Mouse (Mus musculus): Measurements from ENCODE around the gene Tuft1. TPM values are rescaled to one million over a fixed set of nuclear protein-coding genes. Genes with fewer than 3 reads are reported as not detected.
"Not testable (repeated sequence)": the region's sequence is repeated elsewhere in the genome, so short reads cannot be mapped to it uniquely, and the experiment has no call there.

Gene Tuft1
- polyA plus RNA-seq, 1 experiment = 1.8 TPM

DNA sequence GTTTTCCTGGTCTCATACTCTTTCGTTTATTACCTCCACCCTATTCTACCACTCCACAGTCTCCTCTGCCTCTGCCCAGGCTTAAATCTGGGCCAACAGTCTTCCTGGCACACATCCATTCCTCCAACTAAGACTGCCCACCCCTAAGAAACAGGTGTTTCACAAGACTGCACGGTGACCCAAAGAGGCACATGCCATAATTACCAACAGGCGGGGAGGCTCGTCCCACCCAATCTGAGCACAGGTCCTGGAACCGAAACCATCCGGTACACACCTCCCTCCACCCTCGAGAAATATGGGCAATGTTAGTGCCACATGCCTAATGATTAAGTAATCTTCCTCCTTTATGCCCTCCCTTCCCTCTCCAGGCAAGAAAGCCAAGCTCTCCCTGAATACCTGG, 8.3 kb downstream of the Tuft1 start:
- no peaks in the 10 kb centered on the region for H3K9me3 ChIP-seq
- TF ChIP-seq GATA1 (IDR thresholded peaks at IDR 0.05; ENCODE audit: borderline replicate concordance, low read length) (no peak), FLI1 (IDR thresholded peaks at IDR 0.05; ENCODE audit: low read length) (no peak)
- peaks cover 38% of the 10 kb centered on the region for H3K4me1 ChIP-seq
- no peaks in the 10 kb centered on the region for H3K36me3 ChIP-seq (replicated peaks; ENCODE audit: low read length)
- no peaks in the 10 kb centered on the region for H3K27me3 ChIP-seq (replicated peaks)
- no peak overlapping the region for H3K4me3 ChIP-seq (replicated peaks)

- no peaks in the 10 kb centered on the region for H3K36me3 ChIP-seq (replicated peaks; ENCODE audit: low read length)
- TF ChIP-seq GATA1 (IDR thresholded peaks at IDR 0.05; ENCODE audit: borderline replicate concordance, low read length) (no peak), FLI1 (IDR thresholded peaks at IDR 0.05; ENCODE audit: low read length) (no peak)
- peaks cover 36% of the 10 kb centered on the region for H3K4me1 ChIP-seq
- H3K9me3 ChIP-seq = no peaks in the 10 kb centered on the region
- H3K4me3 ChIP-seq (replicated peaks) = no peak overlapping the region
- no peaks in the 10 kb centered on the region for H3K27me3 ChIP-seq (replicated peaks)
Measured at GRCm38 (mm10) chr3:94648755-94649590, 9.7 kb downstream of the Tuft1 start.

GRCm38 (mm10) chr3:94642495-94643162, 16.0 kb downstream of the Tuft1 start, which contains the start of gene Gm10972:
TSS of gene Gm10972 (plus strand) at chr3:94643112.
- not testable (repeated sequence) for H3K4me3 ChIP-seq (replicated peaks); H3K27me3 ChIP-seq (replicated peaks); H3K9me3 ChIP-seq; H3K4me1 ChIP-seq; H3K36me3 ChIP-seq (replicated peaks; ENCODE audit: low read length)

DNA sequence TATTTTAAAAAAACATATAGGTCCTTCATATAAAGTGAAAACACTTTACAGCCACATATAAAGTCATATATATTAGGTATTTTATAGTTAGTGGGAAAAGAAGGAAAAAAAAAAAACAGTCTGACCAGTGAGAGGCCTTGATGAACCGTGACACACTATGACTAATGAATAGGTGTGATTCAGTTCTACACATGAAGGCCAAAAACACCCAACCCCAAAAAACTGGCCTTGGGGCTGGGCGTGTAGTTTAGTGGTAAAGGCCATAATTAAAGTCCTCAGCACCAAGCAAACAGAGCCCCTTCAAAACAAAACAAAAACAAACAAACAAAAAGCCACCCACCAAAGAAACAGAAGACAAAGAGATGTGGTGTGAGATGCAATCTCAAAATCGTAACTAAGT, 28.8 kb downstream of the Tuft1 start:
- TF ChIP-seq FLI1 (IDR thresholded peaks at IDR 0.05; ENCODE audit: low read length) = no peak
- no peak for TF ChIP-seq GATA1 (IDR thresholded peaks at IDR 0.05; ENCODE audit: borderline replicate concordance, low read length)
- peaks cover 17% of the 10 kb centered on the region for H3K36me3 ChIP-seq (replicated peaks; ENCODE audit: low read length)
- H3K27me3 ChIP-seq (replicated peaks) = no peaks in the 10 kb centered on the region
- H3K4me1 ChIP-seq = no peaks in the 10 kb centered on the region
- H3K9me3 ChIP-seq = no peaks in the 10 kb centered on the region
- H3K4me3 ChIP-seq (replicated peaks) = no peak overlapping the region

- TF ChIP-seq GATA1 (IDR thresholded peaks at IDR 0.05; ENCODE audit: borderline replicate concordance, low read length) (no peak), FLI1 (IDR thresholded peaks at IDR 0.05; ENCODE audit: low read length) (no peak)
- no peak overlapping the region for H3K4me3 ChIP-seq (replicated peaks)
- no peaks in the 10 kb centered on the region for H3K9me3 ChIP-seq
- H3K27me3 ChIP-seq (replicated peaks) = no peaks in the 10 kb centered on the region
- H3K36me3 ChIP-seq (replicated peaks; ENCODE audit: low read length) = peaks cover 17% of the 10 kb centered on the region
- H3K4me1 ChIP-seq = no peaks in the 10 kb centered on the region
Measured at GRCm38 (mm10) chr3:94628712-94629111, 30.0 kb downstream of the Tuft1 start.

- H3K27me3 ChIP-seq (replicated peaks) = no peaks in the 10 kb centered on the region
- peaks cover 53% of the 10 kb centered on the region for H3K36me3 ChIP-seq (replicated peaks; ENCODE audit: low read length)
- H3K4me1 ChIP-seq = peaks cover 7% of the 10 kb centered on the region
- H3K4me3 ChIP-seq (replicated peaks) = no peak overlapping the region
- H3K9me3 ChIP-seq = no peaks in the 10 kb centered on the region
- TF ChIP-seq GATA1 (IDR thresholded peaks at IDR 0.05; ENCODE audit: borderline replicate concordance, low read length) (no peak), FLI1 (IDR thresholded peaks at IDR 0.05; ENCODE audit: low read length) (no peak)
Measured at GRCm38 (mm10) chr3:94624281-94624680, 34.4 kb downstream of the Tuft1 start.

DNA sequence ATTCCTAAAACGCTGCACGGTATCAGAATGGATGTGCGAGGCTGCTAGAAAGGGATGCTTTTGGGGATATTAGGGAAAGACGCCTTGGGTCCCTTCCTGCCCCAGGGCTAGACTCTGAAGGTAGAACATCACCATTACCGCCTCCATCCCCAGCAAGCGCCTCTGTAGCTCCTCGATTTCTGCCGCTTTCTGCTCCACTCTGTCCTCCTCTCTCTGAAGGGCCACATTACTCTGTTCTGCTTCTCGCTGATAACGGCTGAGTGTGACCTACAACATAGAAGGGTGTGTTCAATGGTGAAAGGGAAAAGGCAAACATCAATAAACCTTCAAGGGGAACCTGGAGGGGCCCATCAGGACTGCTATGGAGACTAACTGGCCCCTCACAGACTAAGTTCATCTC, 36.1 kb downstream of the Tuft1 start:
- TF ChIP-seq GATA1 (IDR thresholded peaks at IDR 0.05; ENCODE audit: borderline replicate concordance, low read length) = no peak
- no peak for TF ChIP-seq FLI1 (IDR thresholded peaks at IDR 0.05; ENCODE audit: low read length)
- Histone ChIP-seq H3K4me3 (replicated peaks) (no peak overlapping the region), H3K27me3 (replicated peaks) (no peaks in the 10 kb centered on the region), H3K4me1 (peaks cover 7% of the 10 kb centered on the region), H3K9me3 (no peaks in the 10 kb centered on the region), H3K36me3 (replicated peaks; ENCODE audit: low read length) (peaks cover 39% of the 10 kb centered on the region)

- peaks cover 7% of the 10 kb centered on the region for H3K4me1 ChIP-seq
- H3K4me3 ChIP-seq (replicated peaks) = no peak overlapping the region
- H3K9me3 ChIP-seq = no peaks in the 10 kb centered on the region
- peaks cover 38% of the 10 kb centered on the region for H3K36me3 ChIP-seq (replicated peaks; ENCODE audit: low read length)
- H3K27me3 ChIP-seq (replicated peaks) = no peaks in the 10 kb centered on the region
- TF ChIP-seq GATA1 (IDR thresholded peaks at IDR 0.05; ENCODE audit: borderline replicate concordance, low read length) (no peak), FLI1 (IDR thresholded peaks at IDR 0.05; ENCODE audit: low read length) (no peak)
Measured at GRCm38 (mm10) chr3:94621740-94622507, 36.7 kb downstream of the Tuft1 start.

- H3K9me3 ChIP-seq = no peaks in the 10 kb centered on the region
- H3K36me3 ChIP-seq (replicated peaks; ENCODE audit: low read length) = peaks cover 53% of the 10 kb centered on the region
- peaks cover 20% of the 10 kb centered on the region for H3K4me1 ChIP-seq
- no peak overlapping the region for H3K4me3 ChIP-seq (replicated peaks)
- no peaks in the 10 kb centered on the region for H3K27me3 ChIP-seq (replicated peaks)
- TF ChIP-seq GATA1 (IDR thresholded peaks at IDR 0.05; ENCODE audit: borderline replicate concordance, low read length) = no peak
- TF ChIP-seq FLI1 (IDR thresholded peaks at IDR 0.05; ENCODE audit: low read length) = no peak
Measured at GRCm38 (mm10) chr3:94616717-94617116, 42.0 kb downstream of the Tuft1 start.
